Mouse (Mus musculus): ENCODE data around the gene Hspb9. TPM values are rescaled to one million over a fixed set of nuclear protein-coding genes. Genes with fewer than 3 reads are reported as not detected.

Hspb9 gene
- 0.47 TPM for polyA plus RNA-seq (2017; shearing (Covaris generic))

GRCm38 (mm10) chr11:100713735-100714533 lies at the start of gene Hspb9:
Hspb9 (plus strand) TSS chr11:100713850.

GRCm38 (mm10) chr11:100692164-100692616 lies 21.5 kb upstream of the Hspb9 start, which contains the start of gene Zfp385c:
Zfp385c (minus strand) TSS chr11:100692455.

GRCm38 (mm10) chr11:100703851-100704531 lies 9.7 kb upstream of the Hspb9 start, which contains the start of gene Dhx58:
Dhx58 (minus strand) TSS chr11:100704271.

GRCm38 (mm10) chr11:100711783-100712615 lies 1.7 kb upstream of the Hspb9 start, which contains the start of gene Kat2a:
Kat2a (minus strand) TSS chr11:100712465.

GRCm38 (mm10) chr11:100738066-100738604 lies 24.5 kb downstream of the Hspb9 start, which contains the start of gene Rab5c:
Rab5c (minus strand) TSS chr11:100738215.

GRCm38 (mm10) chr11:100759611-100760233 lies 46.1 kb downstream of the Hspb9 start, which contains the start of gene Kcnh4:
Kcnh4 (minus strand) TSS chr11:100759942.

GRCm38 (mm10) chr11:100762831-100763230 lies 49.2 kb downstream of the Hspb9 start, which contains the start of gene Hcrt:
Hcrt (minus strand) TSS chr11:100762931.

Other genes starting within 250 kb of the Hspb9 start
- 4.2 TPM for gene Klhl11, start 241.1 kb upstream of the Hspb9 start, polyA plus RNA-seq (2017; shearing (Covaris generic))
- gene Acly, start 185.8 kb upstream of the Hspb9 start, polyA plus RNA-seq (2017; shearing (Covaris generic)): 155 TPM
- 0.13 TPM for gene Ttc25, start 168.2 kb upstream of the Hspb9 start, polyA plus RNA-seq (2017; shearing (Covaris generic))
- 392 TPM for gene Cnp, start 138.9 kb upstream of the Hspb9 start, polyA plus RNA-seq (2017; shearing (Covaris generic))
- gene Nkiras2, start 94.6 kb upstream of the Hspb9 start, polyA plus RNA-seq (2017; shearing (Covaris generic)): 28.4 TPM
- gene Dnajc7, start 93.7 kb upstream of the Hspb9 start, polyA plus RNA-seq (2017; shearing (Covaris generic)): 616 TPM
- gene Zfp385c, start 21.4 kb upstream of the Hspb9 start, polyA plus RNA-seq (2017; shearing (Covaris generic)): 0.51 TPM
- gene Dhx58, start 9.6 kb upstream of the Hspb9 start, polyA plus RNA-seq (2017; shearing (Covaris generic)): 33.4 TPM
- gene Kat2a, start 1.4 kb upstream of the Hspb9 start, polyA plus RNA-seq (2017; shearing (Covaris generic)): 69.0 TPM
- gene Rab5c, start 24.4 kb downstream of the Hspb9 start, polyA plus RNA-seq (2017; shearing (Covaris generic)): 52.0 TPM
- gene Kcnh4, start 46.1 kb downstream of the Hspb9 start, polyA plus RNA-seq (2017; shearing (Covaris generic)): 0.59 TPM
- gene Hcrt, start 49.1 kb downstream of the Hspb9 start, polyA plus RNA-seq (2017; shearing (Covaris generic)): not detected
- gene Ghdc, start 57.1 kb downstream of the Hspb9 start, polyA plus RNA-seq (2017; shearing (Covaris generic)): 5.3 TPM
- gene Stat5b, start 136.9 kb downstream of the Hspb9 start, polyA plus RNA-seq (2017; shearing (Covaris generic)): 186 TPM
- gene Stat5a, start 145.5 kb downstream of the Hspb9 start, polyA plus RNA-seq (2017; shearing (Covaris generic)): 108 TPM
- gene Stat3, start 225.7 kb downstream of the Hspb9 start, polyA plus RNA-seq (2017; shearing (Covaris generic)): 233 TPM

All from CD4-positive, CD25-positive, alpha-beta regulatory T cell (primary cell).